Mouse (Mus musculus) ES-E14 (cell line): ENCODE results near the gene Pgc.

Experiments
- CHD2 ChIP-seq: IDR thresholded peaks from 2 replicates; pipeline ENCODE4 v1.6.1; 2014; ENCODE audit warnings: mild to moderate bottlenecking, low read depth, low read length, inconsistent platforms
- HCFC1 ChIP-seq: IDR thresholded peaks from 2 replicates; pipeline ENCODE4 v1.6.1; 2012; ENCODE audit warnings: low read length, inconsistent platforms, borderline replicate concordance; ENCODE audit not compliant: insufficient read depth
- MAFK ChIP-seq: IDR thresholded peaks from 2 replicates; pipeline ENCODE4 v1.6.1; 2014; ENCODE audit warnings: mild to moderate bottlenecking, low read depth, low read length, inconsistent platforms; ENCODE audit not compliant: insufficient read depth
- ZC3H11A ChIP-seq: IDR thresholded peaks from 2 replicates; pipeline ENCODE4 v1.6.1; 2012; ENCODE audit warnings: low read depth, mild to moderate bottlenecking, inconsistent platforms, low read length, borderline replicate concordance
- ZNF384 ChIP-seq: IDR thresholded peaks from 2 replicates; pipeline ENCODE4 v1.6.1; 2012; ENCODE audit warnings: low read depth, low read length, inconsistent platforms

- TF ChIP-seq ZC3H11A (no peak), ZNF384 (no peak), HCFC1 (no peak), MAFK (no peak), CHD2 (no peak)
These were observed 22.3 kb downstream of the Pgc start for GRCm38 (mm10) chr17:47748791-47749553.
